Mouse (Mus musculus): ENCODE results near the gene Aox4.

GRCm38 (mm10) chr1:58221070-58221469 lies 10.9 kb downstream of the Aox4 start:
- TF ChIP-seq FLI1 (IDR thresholded peaks at IDR 0.05; ENCODE audit: low read length): no peak
- TF ChIP-seq GATA1 (IDR thresholded peaks at IDR 0.05; ENCODE audit: borderline replicate concordance, low read length): no peak

All from megakaryocyte, embryonic 14.5 days (primary cell).